Mouse (Mus musculus) lung, adult 2 months (tissue): ENCODE results near the gene B3gat1. TPM values are rescaled to one million over a fixed set of nuclear protein-coding genes. Genes with fewer than 3 reads are reported as not detected.

Experiments
- DNase-seq: peaks from one replicate; pipeline ENCODE4 v3.0.0; 2022
- H3K4me1 ChIP-seq: fragments of 200-500 bp; 2 replicates; pipeline ENCODE4 v1.6.1; 2011; ENCODE audit warnings: low read length; ENCODE audit not compliant: control insufficient read depth, insufficient read depth
- H3K4me3 ChIP-seq: fragments of 200-500 bp; replicated peaks from 2 replicates; pipeline ENCODE3; 2011; ENCODE audit warnings: low read depth, mild to moderate bottlenecking, control low read depth, low read length; ENCODE audit errors: extremely low read depth
- CTCF ChIP-seq: fragments of 200-500 bp; IDR thresholded peaks from 2 replicates; pipeline ENCODE4 v1.5.1; 2011; ENCODE audit warnings: mild to moderate bottlenecking, low read length, control low read depth; ENCODE audit not compliant: insufficient read depth
- POLR2A ChIP-seq: fragments of 200-500 bp; IDR thresholded peaks from 2 replicates; pipeline ENCODE4 v1.6.1; 2011; ENCODE audit warnings: low read depth, mild to moderate bottlenecking, control low read depth, low read length, borderline replicate concordance; ENCODE audit errors: extremely low read depth
- WGBS: fragments of 180-500 bp; shearing (Covaris S2); methylation state at CpG from one replicate; pipeline ENCODE4 v1.1.7; 2018; 5-methylcytosine and 5-hydroxymethylcytosine counted together
- polyA plus RNA-seq: library from polyadenylated mRNA; depleted of rRNA; stranded (reverse); fragments of >200 nt; gene quantifications from 2 replicates; pipeline ENCODE4 v1.2.3, GENCODE M21; 2012; rRNA removed

B3gat1 gene
- 0.15 TPM in 1 of 2 replicates, not detected in the other for polyA plus RNA-seq

DNA sequence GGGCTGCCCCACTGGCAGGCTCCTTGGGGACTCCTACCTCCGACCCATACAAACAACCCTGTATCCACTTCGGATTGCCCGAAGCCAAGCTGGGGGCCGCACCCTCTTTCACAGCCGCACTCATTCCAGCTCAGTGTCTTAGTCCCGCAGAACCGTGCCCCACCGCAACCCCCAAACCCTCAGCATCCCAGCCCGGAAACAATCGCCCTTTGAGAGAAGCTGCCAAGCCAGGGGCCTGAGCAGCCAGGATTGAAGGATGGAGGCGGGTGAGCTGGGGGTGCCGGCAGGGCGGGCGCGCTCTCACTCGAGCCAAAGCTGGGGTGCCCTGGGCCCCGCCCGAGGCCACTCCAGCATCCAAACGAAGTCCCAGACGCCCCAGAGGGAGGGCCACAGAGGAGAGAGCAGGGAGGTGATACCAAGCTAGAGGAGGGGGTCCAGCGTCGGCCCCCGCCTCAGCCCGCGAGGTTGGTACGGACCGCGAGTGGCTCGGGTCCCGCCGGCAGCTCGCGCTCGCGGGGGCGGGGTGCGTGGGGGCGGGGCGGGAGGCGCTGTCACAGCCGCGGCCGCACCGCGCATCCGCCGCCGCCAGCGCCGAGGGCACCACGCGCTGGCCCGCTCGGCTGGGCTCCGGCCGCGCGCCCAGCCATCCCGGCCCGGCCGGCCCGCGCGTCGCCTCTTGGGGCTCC, at the start of gene B3gat1:
Gene B3gat1 (plus strand): TSS at position 523 of the 686 bp plus-strand sequence.
- no peak for DNase-seq
- no peak within 1 kb of the TSS for H3K4me3 ChIP-seq
- TF ChIP-seq POLR2A (no peak), CTCF (no peak)
- H3K4me1 ChIP-seq: no peaks in the 10 kb centered on the region
- 3% methylated on average over 52 of the region's 65 CpGs for WGBS

DNA sequence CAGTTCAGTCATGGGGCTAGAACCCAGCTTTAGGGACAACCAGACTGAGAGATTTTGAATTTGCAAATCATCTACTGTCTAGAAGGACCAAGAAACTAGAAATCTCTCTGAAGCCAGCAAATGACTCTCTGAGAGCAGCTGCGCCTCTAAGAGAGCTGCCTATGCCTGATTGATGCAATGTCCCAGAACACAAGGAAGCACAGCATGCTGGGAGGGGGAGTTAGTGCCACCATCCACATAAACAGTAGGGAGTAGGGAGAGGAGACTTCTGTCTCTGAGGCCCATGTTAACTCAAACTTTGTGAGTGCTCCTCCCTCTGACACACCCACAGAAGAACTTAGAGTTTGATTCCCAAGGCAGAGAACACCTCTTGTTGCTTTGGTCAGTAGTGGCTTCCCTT, 44.4 kb upstream of the B3gat1 start:
- WGBS: 68% methylated on average over 1 of the region's 1 CpGs
- TF ChIP-seq POLR2A: no peak
- no peak for TF ChIP-seq CTCF
- no peak overlapping the region for H3K4me3 ChIP-seq
- no peak for DNase-seq
- no peaks in the 10 kb centered on the region for H3K4me1 ChIP-seq

DNA sequence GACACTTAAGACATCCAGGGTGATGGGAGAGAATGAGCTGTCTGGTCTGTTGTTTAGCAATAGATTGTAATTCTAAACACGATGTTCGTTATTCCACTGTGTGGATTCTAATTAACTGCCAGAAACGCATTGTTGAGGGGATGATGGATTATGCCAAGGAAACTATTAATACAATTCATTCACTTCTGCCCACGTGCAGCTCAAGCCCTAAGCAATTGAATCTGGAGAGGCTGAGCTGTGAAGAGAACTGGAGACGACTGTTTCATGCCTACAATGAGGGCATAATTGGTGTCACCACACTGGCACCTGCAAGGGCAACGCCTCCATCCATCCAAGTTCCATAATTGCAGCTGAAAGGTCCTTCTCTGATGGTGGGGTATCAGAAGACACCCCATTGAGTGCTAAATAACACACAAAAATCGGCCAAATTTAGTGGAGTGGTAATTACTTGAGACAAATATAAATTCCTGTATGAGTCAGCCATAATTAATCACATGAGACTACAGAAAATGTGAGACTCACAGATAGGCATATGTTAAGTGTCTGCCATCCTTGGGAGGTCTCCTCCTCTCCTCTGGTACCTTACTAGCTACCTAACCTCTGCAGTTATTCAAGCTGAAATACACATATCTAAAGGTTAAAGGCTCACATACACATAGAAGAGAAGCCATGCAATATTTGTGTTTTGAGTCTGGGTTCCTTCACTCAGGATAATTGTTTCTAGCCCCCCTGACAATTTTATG, 43.4 kb upstream of the B3gat1 start:
- H3K4me3 ChIP-seq: no peak overlapping the region
- TF ChIP-seq CTCF (no peak), POLR2A (no peak)
- H3K4me1 ChIP-seq: no peaks in the 10 kb centered on the region
- WGBS: 56% methylated on average over 7 of the region's 7 CpGs
- DNase-seq: no peak

DNA sequence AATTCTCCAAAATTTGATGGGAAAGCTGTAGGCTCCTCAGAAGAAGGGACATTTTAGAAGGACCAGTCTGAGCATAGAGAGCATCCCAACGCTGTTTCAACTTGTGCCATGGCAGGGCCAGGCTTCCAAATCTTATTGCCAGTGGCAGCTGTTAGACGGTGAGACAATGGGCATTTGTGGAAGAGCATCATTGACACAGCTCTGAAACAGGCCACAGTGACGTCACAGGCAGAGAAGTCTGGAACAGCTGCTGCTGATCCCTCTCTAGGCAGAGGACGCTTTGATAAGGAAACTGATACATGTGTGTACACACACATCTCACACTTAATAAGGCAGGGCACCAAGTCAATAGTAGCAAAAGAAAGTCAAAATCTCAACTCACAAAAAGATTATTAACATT, 40.9 kb upstream of the B3gat1 start:
- no peak for DNase-seq
- Histone ChIP-seq H3K4me1 (no peaks in the 10 kb centered on the region), H3K4me3 (no peak overlapping the region)
- TF ChIP-seq POLR2A: no peak
- no peak for TF ChIP-seq CTCF
- 71% methylated on average over 4 of the region's 4 CpGs for WGBS

DNA sequence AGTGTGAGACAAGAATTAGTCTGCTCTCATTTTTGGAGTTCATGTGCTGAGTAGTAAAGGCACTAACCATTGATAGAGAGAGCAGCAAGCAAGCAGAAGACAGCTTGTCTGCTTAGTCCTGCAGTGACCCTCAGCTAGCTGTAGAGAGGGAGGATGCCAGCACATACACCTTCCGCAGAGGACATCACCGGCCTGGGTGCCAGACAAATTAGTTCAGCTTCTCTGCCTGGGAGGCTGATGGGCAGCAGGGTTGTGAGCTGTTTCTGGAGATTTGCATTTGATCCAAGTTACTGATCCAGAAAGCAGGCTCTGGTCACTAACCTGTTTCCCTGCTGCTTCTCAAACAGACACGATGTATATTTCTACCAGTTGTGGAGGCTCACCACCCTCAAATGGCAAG, 38.9 kb upstream of the B3gat1 start:
- no peaks in the 10 kb centered on the region for H3K4me1 ChIP-seq
- no peak overlapping the region for H3K4me3 ChIP-seq
- no peak for DNase-seq
- 84% methylated on average over 3 of the region's 3 CpGs for WGBS
- no peak for TF ChIP-seq POLR2A
- TF ChIP-seq CTCF: no peak

DNA sequence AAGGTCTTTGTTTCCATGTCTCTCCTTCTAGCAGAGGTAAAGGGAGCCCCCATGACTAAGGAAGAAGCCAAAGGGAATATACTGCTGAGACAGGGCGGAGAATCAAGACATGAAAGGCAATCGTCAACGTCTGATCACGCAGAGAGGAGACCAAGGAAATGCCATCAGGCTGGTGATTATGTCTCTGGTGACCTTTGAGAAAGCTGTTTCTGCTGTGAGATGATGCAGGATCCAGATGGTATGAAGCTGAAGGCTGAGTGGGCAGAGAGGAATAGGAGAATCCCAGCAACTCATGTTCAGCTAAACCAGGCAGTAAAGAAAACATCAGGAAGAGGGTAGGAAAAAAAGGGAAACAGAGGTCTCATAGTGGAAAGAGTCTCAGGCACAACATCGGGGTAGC, 38.4 kb upstream of the B3gat1 start:
- no peak overlapping the region for H3K4me3 ChIP-seq
- 81% methylated on average over 5 of the region's 5 CpGs for WGBS
- H3K4me1 ChIP-seq: no peaks in the 10 kb centered on the region
- no peak for DNase-seq
- TF ChIP-seq POLR2A (no peak), CTCF (no peak)

DNA sequence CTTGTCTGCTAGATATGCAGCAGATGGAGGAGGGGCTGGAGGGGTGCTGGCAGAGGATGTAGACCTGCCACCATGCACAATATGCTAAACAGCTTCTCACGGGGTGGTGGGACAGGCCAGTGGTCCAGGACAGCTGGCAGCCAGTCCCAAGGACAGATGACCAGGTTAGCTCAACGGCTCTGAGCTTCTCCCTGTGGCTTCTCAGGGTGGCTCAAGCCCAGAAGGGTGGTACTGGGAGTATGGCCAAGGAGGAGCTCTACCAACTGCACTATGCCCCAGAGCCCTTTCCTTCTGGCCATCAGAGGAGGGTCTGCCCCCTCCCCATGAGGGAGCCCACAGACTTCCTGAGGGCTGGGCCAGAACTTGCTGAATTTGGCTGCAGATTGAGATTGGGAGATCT, 35.2 kb upstream of the B3gat1 start:
- no peak for TF ChIP-seq CTCF
- TF ChIP-seq POLR2A: no peak
- 54% methylated on average over 2 of the region's 2 CpGs for WGBS
- H3K4me1 ChIP-seq: no peaks in the 10 kb centered on the region
- no peak overlapping the region for H3K4me3 ChIP-seq
- no peak for DNase-seq

DNA sequence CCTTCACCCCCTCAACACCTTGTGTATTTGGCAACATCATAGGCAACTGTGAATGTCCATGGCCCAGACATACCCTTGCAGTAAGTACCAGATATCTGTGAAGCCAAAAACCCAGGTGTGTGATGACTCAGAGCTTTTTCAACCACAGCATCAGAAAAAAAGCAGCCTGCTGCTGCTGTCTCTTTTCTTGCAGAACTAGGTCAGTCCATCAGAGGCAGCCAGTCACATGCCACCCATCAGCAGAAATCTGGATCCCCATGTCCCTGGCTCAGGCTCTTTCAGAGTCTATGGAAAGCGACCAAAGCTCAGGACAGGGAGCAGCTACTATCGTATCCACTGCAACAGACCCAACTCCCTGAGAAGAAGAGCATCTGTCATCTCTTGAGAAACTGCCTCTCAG, 33.2 kb upstream of the B3gat1 start:
- WGBS: 82% methylated on average over 2 of the region's 2 CpGs

DNA sequence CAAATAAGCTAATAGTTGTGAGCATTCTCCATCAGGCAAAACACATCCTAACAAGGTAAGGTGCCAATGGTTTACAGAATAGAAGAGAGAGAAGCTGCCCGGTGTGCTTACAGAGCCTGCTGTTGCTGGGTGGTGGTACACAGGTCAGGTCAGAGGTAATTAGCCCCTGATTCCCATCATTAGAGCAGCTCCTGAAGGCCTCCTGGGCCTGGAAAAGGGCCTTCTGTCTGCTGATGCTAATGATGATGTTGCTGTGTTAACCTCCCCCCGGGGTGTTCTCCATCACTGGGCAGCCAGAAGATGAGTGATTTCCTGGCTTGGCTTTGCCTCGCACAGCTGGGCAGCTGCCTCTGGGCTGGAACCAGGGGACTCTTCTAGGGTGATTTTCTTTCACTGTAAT, 15.1 kb upstream of the B3gat1 start:
- TF ChIP-seq CTCF (no peak), POLR2A (no peak)
- Histone ChIP-seq H3K4me3 (no peak overlapping the region), H3K4me1 (no peaks in the 10 kb centered on the region)
- WGBS: 45% methylated on average over 3 of the region's 3 CpGs
- DNase-seq: no peak

More for the DNA sequence above, 33.2 kb upstream of the B3gat1 start:
- TF ChIP-seq POLR2A (no peak), CTCF (no peak)
- Histone ChIP-seq H3K4me1 (no peaks in the 10 kb centered on the region), H3K4me3 (no peak overlapping the region)
- DNase-seq: no peak

DNA sequence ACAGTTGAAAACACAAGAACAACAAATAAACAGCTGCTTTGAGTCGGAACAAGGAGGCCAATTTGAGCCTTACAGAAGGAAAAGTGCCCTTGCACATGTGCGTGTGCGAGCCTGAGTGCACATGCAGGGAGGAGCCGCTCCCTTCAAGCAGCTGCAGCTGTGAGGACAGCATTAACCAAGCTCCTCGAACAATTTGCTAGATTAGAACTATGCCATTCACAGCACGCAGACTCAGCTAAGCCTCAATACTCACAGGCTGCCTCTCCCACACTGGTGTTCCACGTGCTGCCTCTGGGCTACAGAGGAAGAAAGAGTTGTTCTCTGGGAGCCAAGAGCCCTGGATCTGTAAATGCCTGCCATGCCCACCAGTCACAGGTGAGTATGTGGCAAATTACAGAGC, 11.8 kb upstream of the B3gat1 start:
- DNase-seq: no peak
- 73% methylated on average over 7 of the region's 7 CpGs for WGBS
- H3K4me1 ChIP-seq: no peaks in the 10 kb centered on the region
- no peak overlapping the region for H3K4me3 ChIP-seq
- TF ChIP-seq CTCF (no peak), POLR2A (no peak)
